Mouse (Mus musculus) layer of hippocampus, postnatal 14 days (tissue): ENCODE results near the gene Cadps. TPM values are rescaled to one million over a fixed set of nuclear protein-coding genes. Genes with fewer than 3 reads are reported as not detected.

Experiments
- DNase-seq, 2 experiments: peaks; one replicate each; pipeline ENCODE4 v3.0.0; 2021 to 2022; ENCODE audit warnings: low spot score in 2 of 2, mixed read lengths in 1 of 2
- total RNA-seq, 2 experiments: library from RNA; stranded (reverse); gene quantifications; 2 replicates each; pipeline ENCODE4 v1.2.3; 2021

Cadps gene
- total RNA-seq, 2 experiments from 2014 or later: 254 to 263 TPM

DNA sequence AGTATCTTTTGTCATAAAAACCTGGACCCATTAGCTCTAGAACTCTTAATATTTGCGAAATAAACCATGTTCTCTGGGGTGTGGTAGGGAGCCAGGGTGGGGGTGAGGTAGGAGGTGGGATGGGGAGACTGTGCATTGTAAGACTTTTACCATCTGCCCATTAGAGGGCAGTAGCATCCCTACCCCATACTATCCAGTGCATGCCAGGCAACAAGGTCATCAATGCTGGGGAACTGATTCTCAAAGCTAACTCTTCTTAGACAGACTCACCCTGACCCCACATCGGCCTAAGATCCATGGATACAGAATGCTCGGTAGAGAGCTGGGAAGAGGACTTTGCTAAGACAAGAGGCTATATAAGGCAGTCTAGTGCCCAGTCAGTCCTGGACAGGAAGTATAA is 425.3 kb downstream of the Cadps start:
- DNase-seq: no peak

DNA sequence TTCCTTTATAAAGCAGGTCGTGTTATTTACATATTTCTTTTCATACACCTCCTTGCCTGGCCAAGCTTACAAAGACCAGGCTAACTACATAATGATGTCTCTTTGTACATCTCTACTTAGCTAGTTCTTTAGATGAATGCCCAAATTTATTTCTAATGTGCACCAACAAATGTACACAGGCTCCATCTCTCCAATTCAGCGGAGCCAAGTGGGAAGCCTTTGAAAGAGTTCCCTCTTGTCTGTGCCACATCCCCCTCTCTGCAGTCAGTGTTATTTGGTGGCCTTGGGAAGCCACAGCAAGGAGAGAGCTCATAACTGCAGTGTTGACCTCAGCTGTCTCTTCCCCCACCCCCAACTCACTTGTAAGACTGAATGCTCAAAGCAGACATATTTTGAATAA is 428.6 kb downstream of the Cadps start:
- no peak for DNase-seq

DNA sequence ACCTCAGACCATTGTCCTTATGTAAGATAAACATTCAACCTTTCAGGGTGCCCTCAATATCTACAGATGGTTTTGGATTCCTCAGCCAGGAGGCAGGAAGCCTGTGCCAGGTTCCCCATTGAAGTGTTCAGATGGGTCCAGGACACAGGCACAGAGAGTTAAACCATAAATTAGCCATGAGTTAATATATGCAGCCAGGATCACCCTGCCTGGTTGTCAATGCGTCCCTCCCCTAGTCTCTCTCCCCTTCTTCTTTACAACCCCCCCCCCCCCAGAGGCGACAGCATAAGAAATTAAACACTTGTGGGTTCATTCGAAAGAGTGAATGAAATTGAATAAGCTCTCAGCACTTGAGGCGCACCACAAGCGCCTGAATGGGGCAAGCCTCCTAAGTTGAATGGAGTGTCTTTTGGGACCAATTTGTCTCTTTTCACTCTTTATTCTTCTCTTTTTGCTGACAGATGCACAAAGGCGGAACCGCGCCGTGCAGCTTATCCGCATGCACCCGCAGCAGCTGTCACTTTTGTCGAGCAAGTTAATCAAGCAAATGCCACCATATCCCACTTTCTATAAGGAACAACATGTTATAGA is 429.5 kb downstream of the Cadps start:
- DNase-seq: peak in 1 of 2 experiments; percentile 83

DNA sequence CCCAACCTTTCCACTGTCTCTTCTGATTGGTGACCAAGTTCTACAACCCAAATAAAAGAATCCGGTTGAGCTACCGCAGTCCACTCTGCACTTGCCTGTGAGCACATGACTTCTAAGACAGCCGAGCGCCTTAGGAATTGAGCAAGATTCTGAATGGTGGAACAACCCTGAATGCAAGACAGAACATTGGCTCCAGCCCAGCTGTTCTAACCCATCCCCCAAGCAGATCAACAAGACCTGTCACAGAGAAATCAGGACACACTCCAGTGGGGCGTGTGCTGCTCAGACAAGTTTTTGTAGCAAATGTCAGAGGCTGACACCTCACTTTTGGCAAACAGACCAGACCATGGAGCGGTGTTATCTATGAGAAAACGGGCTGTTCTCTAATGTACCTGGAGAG is 431.7 kb downstream of the Cadps start:
- no peak for DNase-seq

DNA sequence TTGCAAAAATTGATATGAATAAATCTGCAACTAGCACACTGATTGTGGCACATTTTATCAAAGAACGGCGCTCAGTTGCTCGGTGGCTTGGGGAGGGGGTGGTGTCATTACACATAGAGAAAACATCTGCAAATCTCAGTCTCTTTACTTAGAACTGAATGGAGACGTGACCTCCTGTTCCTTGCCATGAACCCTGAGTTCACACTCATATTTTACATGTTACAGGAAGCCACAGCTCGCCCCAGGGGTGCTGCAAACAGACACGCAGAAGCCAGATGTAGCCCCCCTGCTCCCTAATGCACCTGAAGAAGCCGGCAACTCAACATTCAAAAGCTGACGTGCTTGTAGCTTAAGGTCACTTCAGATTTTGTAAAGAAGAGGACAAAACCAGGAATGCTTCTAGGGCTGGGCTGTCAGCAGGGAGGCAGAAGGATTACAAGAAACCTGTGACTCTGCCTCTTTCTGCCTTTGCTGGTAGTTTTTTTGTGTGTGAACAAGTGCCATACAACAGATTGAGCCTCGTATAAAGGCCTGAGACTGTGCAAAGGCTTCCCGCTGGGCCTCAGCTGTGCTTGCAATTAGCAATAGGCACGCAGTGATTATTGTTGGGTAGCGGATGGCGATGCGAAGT is 434.0 kb downstream of the Cadps start:
- peak in 1 of 2 experiments; percentile 56 for DNase-seq

DNA sequence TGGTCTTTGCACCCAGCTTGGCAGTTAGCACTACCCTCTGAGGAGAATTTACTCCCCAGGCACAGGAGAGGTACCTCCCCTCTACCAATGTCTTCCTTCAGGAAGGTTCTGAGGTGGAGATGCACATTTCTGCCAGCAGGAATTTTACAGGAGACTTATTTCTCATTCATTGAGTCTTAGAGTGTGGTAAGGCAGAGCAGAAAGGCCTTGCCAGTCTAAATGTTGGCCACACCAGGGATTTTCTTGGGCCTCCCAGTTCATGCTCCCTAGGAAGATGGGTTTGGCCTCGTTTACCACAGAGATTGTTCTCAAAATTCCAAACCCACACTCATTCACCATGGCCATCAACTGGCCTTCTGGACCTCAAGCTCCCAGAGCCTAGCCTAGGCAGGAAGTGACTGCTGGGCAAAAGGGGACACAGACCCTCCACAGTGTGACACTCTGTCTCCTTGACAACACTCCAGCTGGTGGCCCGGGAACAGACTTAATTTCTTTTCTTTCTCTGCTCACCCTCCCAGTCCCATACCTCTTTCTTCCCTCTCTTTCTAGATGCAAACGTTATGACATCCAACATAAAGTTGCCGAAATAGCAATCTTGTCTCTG is 434.6 kb downstream of the Cadps start:
- DNase-seq: no peak

DNA sequence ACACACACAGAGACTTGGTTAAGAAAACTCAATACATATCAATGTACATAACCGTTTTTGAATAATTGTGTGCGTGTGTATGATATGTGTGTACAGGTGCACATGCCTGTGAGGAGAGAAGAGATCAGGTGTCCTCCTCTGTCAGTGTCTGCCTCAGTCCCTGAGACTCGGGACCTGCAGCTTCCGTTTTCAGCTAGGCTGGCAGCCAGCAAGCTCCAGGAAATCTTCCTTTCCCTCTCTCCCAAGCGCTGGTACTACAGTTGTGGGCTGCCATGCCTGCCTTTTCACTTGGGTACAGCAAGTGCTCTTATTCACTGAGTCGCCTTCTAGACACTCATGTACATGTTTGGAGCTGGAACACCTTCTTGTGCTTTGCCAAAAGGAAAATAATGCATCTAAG is 435.7 kb downstream of the Cadps start:
- no peak for DNase-seq

DNA sequence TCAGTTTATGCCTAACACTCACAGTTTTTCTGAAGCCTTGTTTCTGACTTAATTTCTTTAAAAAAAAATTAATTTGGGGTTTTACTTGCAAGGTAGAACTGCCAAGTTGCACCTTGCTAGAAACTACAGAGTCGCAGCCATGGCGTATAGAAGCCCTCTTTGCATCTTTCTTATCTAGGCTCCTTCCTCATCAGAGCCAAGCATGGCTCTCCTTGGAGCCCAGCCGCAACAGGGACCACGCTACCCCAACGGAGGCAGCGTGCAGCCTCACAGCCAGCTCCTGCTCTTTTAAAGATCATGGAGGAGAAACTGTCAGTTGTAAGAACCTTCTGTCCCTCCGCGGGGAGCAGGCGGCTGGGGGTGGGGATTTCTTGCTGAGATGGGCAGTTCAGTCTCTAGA is 445.0 kb downstream of the Cadps start:
- DNase-seq: no peak

DNA sequence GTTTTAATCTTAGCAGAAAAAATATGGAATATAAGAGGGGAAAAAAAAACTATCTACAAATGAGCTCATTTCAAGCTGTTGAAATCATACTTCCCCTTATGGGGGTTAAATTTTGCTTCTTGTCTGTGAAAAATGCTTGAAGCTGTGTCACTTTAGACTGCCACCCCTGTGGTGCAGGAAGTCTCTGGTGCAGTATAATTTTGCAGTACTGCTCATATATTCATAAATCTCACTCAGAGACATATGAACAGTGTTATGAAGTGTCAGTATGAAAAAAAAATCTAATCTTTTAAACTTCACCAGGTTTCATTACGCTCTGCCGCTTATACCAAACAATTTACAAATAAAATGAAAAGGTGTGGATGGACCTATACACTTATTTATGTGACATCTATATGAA is 445.6 kb downstream of the Cadps start:
- no peak for DNase-seq

DNA sequence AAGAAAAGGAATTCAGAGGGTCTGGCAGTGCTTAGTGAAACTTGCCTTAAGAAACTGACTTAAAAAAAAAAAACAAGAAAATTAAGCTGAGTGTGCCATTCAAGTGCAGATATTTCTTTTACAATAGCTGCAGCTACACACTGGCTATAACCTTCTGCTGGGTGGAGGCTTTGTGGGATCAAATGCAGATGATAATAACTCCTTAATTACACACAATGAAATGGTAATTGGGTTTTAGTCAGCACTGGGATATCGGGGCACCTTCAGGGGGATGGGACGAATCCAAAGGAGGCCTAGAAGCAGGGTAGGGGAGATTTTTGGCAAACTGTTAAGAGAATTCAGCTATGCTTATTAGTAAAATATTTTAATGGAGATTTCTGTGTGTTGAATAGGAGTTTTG is 447.4 kb downstream of the Cadps start:
- no peak for DNase-seq

DNA sequence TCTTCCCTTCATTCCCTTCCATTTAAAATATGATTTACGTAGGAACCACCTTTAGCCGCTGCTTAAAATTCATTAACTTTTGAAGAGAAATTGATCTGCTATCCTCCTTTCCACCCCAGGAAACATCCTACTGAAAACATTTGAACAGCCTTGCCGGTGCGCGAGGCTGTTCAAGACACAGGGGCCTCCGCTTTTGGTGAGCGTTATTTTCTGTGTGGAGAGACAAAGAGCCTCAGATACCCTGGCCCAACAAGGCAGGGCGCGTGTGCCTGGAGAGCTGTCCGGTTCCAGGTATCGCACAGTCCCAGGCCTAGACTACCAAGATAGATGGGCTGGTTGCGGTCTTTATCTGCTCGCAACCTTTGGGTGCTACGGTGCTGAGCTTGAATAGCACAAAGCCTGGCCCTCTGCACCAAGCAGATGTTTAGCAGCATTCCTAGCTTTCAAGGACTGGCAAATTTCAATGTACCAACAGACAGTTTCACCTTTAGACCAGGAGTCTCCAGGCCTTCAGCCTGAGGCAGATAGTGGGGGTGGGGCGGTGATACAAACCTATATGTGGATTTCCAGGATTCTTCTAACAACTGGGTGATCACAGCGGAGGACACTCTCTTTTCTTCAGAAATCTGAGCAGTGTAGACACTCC is 472.5 kb downstream of the Cadps start:
- no peak for DNase-seq

DNA sequence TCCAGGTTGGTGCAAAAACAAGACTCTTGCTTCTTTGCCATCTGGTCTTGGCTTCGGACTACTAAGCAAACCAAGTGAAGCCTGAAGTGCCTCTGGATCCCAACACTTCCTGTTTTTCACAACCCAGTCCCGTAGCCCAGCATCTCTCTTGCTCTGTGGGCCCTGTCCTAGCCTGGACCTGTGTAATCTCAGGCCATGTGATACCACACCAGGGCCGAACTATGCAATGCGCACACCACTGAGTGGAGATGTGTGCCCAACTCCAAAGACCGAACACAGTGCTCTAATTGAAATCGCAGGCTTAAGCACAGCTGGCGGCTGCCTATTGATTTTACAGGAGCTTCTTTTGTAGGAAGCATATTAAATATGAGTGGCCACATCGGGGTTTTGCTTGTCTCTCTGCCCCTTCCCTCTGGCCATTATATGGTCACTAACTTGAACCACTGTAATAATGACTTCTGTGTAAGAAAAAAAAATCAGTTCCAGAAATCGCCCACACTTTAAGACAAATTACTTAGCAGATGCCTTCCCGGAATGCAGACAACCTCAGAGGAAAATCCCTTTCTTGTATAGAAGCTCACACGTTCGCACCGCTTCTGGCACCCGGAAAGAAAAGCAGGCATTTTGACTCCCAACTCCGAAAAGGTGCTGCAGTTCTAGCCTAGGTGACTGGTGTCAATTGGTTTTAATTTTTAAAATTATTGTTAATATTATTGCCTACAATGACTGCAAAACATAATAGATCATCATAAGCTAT is 473.4 kb downstream of the Cadps start:
- no peak for DNase-seq

DNA sequence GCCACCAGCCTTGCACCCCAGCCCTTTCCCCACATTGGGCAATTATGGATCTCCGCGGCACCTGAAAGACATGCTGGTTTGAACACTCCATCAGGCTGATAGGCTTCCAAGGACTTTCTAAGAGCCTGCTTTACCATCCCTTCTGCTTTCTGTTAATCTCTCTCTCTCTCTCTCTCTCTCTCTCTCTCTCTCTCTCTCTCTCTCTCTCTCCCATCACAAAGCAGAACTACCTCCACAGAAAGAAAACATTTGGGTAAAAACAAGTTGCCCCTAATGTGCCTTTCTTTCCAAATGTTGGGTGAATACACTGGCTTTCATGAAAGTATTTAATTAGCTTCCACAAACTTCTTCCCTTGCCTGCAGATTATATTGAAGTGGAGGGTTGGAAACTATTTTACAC is 474.8 kb downstream of the Cadps start, which contains the start of gene Fezf2:
Fezf2 (minus strand) TSS at position 101 of the 400 bp plus-strand sequence.
- no peak for DNase-seq

DNA sequence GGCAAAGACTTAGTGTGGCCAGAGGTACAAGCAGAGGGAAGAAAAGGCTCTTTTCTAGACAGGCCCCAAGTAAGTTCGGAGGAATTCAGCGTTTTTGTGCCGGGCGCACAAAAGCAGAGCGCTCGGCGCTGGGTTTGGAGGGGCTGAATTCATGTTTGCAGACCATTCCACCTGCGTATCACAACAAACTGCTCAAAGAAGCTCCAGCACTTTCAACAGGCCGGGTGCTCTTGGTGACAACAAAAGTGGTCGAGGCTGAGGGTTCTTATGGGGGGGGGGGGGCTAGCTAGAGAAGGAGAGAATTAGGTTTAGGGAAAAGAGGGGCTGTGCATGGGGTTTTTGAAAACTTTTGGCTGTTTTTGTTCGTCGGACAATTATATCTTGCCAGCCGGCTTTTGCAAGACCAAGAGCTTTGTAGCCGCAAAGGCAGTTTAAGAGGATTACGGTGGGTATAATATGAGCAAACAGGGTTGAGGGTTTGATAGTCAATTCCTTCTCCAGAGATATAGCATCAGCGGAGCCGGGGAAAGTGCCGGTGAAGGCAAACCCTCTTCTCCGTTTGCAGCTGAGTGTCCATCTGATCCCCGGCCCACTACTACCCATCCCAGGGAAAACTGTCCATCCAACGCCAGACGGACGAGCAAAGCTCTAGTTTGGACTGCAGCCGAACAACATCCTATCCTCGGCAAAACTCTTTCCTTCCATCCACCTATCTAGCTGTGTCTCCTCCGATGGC is 475.8 kb downstream of the Cadps start:
- peak in 1 of 2 experiments; percentile 34 for DNase-seq

DNA sequence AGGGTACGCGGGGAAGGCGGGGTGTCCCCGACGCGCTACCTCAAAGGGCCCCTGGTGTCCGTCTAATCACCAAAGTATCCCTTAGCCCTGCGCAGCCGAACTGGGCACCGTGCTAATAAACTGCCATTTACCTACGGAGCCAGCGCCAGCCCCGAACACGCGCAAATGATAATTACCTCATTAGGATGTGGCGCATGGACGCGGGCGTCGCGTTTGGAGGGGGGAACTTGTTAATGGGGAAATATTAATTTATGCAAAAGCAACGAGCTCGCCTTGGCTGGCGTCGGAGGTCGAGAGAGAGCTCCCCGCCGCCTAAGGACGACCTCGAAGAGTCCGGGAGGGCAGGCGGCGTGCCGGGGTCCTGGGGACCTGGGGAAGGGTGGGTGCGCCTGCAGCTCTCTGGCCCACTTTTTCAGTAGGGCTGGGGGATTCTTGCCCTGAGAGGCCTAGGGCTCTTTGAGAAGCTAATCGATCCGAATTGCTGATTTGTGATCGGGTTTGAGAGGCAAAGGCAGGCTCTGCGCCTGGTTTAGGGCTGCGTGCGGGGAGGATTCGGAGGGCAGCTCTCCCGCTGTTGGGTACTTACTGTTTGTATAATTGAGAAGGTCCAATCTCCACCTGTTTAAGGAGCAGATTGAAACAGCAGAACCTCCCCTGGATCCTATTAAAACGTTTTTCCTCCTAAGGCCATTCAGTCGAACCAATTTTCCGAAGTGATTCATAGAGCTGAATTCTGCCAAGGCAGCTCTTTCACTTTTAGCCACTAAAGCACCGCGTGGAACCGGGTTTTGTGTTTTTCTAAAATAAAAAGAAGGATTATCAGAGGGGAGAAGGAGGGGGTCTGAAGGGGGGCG is 476.6 kb downstream of the Cadps start:
- DNase-seq: peak; percentile 50 to 56

DNA sequence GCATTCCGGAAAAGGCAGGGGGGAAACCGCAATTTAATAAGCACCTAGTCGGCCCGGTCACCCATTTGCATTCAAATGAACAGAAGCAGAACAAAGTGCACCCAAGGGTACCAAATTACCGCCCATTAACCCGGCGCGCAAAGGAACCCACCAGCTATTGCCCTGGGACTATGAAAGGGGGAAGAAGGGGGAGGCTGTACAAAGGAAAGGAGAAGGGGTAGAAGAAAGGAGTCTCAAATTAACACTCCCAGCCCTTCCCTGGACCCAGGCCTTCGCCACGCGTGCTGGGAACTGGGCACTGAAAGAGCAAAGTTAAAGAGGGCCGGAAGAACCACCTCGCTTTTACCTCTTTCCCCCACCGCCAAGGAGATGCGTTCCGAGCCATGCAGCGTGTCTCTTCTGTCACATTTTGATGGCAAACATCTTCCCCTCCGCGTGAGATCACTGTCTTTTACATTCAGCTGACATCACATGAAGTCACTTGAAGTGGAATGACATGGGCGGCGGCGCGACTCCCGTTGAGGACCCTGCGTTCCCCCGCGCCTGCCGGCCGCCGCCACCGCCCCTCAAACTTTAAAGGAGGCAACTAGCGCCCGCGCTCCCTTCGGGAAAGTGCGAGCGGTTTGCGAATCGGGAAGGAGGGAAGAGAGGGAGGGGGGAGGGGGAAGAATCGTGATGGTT is 477.5 kb downstream of the Cadps start:
- peak in 1 of 2 experiments; percentile 52 for DNase-seq

DNA sequence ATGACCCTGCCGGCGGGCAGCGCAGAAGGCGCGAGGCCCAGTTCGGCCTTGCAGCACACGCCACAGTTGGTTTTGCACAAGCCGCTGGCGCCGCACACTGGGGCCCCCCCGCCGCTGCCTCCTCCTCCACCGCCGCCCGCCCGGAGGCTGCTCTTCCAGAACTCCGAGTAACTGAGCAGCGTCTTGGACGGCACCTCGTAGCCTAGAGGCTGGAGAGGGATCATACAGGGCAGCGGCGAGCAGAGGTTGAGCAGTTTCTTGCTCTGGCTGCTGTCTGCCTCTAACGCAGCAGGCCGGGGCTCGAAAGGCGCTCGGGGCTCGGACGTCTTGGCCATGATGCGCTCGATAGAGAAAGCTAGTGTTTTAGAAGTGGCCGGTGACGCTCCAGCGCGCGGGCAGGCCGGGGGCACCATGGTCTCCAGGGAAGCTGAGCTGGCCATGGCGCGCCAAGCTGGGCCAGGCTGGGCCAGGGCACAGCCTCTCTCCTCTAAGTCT is 478.1 kb downstream of the Cadps start:
- DNase-seq: peak; percentile 53 to 60

DNA sequence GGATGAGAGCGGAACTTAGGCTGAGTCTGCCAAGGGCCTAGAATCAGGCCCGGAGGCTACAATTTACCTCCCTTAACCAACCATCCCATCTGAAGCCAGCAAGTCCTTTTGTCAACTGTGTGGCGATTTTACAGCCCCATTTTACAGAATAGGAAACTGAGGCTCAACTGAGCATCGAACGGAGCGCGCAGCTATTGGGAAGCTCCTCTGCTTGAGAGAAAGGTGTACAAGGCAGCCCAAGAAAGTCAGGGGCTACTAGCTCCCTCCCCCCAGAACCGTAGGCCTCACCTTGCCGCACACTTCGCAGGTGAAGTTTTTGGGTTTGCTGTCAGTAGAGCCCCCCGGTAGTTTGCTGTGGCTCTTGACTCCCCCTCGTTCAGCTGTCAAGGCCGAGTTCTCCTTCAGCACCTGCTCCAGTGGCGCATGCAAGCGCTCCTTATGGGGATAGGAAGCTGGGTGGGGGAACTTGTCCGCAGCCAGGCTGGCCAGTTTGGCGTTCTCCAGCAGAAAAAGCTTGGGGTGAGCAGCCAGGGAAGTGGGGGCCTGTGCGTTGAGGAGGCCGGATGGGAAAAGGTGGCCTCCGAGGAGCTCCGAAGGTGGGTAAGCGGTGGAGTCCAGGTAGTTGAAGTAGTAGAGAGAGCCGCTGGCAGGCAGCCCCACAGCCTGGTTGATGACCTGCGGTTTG is 478.7 kb downstream of the Cadps start:
- DNase-seq: peak in 1 of 2 experiments; percentile 54
